Mouse (Mus musculus): ENCODE data around the gene D330020A13Rik. TPM values are rescaled to one million over a fixed set of nuclear protein-coding genes. Genes with fewer than 3 reads are reported as not detected.
"Not testable (repeated sequence)": the region's sequence is repeated elsewhere in the genome, so short reads cannot be mapped to it uniquely, and the experiment has no call there.

D330020A13Rik gene
- polyA plus RNA-seq, 1 experiment = not detected

DNA sequence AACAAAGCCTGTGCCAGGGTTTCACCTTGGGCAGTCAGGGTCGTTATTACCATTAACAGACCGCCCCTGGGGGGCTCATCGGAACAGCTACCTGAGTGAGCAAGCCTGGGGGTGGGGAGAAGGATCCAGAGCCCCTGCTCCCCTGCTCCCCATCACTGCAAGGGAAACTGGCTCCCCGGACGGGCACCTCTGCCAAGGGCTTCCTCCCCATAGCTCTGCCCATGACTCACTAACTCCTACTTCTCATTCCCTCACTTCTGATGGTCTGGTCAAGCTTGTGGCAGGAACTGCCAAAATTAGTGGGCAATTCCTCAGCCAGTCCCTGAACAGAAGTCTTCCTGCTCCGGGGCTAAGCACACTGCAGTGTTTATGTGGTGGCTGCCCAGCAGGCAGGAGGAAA is 18.9 kb upstream of the D330020A13Rik start:
- H3K27ac ChIP-seq (replicated peaks; ENCODE audit: low read depth, low read length) = no peak overlapping the region
- no peak overlapping the region for H3K4me3 ChIP-seq (ENCODE audit: insufficient read depth, low read depth, low read length)
- H3K4me1 ChIP-seq (ENCODE audit: control insufficient read depth, insufficient read depth, insufficient read length, low read length) = no peaks in the 10 kb centered on the region

DNA sequence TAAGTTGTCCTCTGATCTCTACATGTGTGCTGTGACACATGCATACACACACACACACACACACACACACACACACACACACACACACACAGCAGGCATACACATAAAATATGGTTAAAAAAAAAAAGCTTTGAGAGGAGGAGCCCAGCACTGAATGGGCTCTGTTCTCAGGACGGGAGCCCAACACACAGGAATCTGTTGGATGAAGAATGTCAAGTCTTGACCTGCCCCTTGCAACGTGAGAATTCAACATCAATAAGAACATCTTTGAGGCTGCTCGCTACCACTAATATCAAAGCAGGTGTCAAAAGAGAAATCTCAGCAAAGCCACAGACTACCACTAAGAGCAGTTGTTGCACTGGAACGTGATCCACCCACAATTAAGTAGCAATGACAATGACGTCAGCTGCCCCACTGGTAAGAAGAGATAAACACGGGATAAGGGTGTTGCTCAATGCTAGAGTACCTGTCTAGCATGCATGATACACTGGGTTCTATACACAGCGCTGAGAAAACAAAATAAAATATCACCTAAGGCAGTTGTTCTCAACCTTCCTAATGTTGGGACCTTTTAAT is 17.2 kb upstream of the D330020A13Rik start:
- Histone ChIP-seq H3K27ac (replicated peaks; ENCODE audit: low read depth, low read length) (no peak overlapping the region), H3K4me1 (ENCODE audit: control insufficient read depth, insufficient read depth, insufficient read length, low read length) (no peaks in the 10 kb centered on the region), H3K4me3 (ENCODE audit: insufficient read depth, low read depth, low read length) (no peak overlapping the region)

DNA sequence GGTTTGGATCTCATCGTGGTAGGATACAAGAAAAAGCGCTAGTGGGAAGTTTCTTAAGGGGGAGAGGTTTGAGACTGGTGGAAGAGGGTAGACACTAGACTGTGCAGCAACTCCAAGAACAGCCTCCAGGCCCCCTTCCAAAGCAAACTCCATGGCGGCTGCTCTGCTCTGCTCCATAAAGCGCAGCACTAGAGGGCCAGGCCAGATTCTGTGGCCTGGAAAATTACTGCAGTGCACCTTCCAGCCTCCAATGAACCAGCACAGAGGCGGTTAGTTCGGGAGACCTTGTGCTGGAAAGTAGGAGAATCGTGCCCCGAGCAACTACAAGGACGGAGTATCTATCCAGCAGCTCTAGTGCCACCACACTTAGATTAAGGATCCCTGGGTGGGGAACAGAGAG is 6.9 kb upstream of the D330020A13Rik start:
- no peaks in the 10 kb centered on the region for H3K4me1 ChIP-seq (ENCODE audit: control insufficient read depth, insufficient read depth, insufficient read length, low read length)
- H3K27ac ChIP-seq (replicated peaks; ENCODE audit: low read depth, low read length) = no peak overlapping the region
- no peak overlapping the region for H3K4me3 ChIP-seq (ENCODE audit: insufficient read depth, low read depth, low read length)

DNA sequence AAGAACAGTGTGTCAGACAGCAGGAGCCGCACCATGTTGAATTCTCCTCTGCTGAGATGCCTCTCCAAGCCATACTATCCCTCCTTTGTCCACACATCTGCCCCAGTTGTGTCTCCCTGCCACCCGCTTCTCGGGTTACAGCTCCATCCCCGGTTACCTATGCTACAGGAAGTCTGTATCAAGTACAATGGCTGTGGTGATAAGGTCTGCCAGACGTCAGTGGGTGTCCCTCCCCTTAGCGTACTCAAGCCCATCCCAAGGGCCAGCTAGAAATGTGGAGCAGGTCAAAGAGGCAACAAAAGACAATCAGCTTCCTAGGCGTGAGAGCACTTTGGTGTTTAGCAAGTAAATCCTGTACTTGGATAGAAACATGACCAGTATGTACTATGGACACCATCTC is 5.6 kb upstream of the D330020A13Rik start:
- Histone ChIP-seq H3K27ac (replicated peaks; ENCODE audit: low read depth, low read length) (no peak overlapping the region), H3K4me1 (ENCODE audit: control insufficient read depth, insufficient read depth, insufficient read length, low read length) (no peaks in the 10 kb centered on the region), H3K4me3 (ENCODE audit: insufficient read depth, low read depth, low read length) (no peak overlapping the region)

DNA sequence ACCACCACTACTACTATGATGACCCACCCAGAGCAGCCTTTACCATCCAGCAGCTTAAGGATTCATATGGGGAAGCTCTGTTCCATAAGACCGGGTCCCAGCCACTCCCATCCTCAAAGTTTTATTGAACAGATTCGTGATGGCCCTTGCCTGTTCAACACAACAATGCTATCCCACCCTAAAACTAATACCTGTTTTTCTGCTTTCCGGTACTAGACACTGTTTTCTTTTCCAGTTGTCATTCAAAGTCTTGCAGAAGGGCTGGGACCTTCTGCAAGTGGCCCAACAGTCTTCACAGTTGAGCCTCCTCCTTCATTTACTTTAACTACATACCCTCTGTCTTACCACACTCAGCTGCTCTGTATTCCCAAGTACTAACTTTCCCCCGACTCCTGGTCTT is 4.7 kb upstream of the D330020A13Rik start:
- H3K4me3 ChIP-seq (ENCODE audit: insufficient read depth, low read depth, low read length) = no peak overlapping the region
- no peak overlapping the region for H3K27ac ChIP-seq (replicated peaks; ENCODE audit: low read depth, low read length)
- H3K4me1 ChIP-seq (ENCODE audit: control insufficient read depth, insufficient read depth, insufficient read length, low read length) = no peaks in the 10 kb centered on the region

DNA sequence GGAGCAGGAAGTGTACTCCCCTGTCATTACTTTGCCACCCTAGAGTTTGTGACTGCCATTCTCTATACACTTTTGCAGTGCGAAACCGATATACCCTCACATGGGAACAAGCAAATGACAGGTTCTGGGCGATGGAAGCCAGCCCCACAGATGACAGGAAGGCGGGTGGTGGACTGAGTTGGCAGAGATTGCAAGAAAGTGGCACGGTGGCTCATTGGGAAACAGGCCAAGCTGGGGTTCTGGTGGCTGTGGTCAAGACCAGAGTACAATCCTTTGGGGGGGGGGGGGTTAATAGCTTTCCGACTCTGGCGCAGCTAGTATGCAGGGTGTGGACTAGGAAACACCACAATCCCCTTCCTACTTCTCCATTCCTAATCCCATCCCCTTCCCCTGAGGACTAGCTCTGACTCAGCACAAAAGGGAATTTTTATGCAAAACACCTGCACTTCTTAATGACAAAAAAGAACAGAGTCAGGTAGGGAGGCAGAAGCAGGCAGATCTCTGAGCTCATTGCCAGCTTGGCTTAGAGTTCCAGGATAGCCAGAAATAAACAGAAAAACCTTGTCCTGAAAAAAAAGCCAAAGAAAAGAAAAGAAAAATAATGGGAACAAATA is 2.7 kb upstream of the D330020A13Rik start:
- Histone ChIP-seq H3K4me1 (ENCODE audit: control insufficient read depth, insufficient read depth, insufficient read length, low read length) (no peaks in the 10 kb centered on the region), H3K27ac (replicated peaks; ENCODE audit: low read depth, low read length) (no peak overlapping the region), H3K4me3 (ENCODE audit: insufficient read depth, low read depth, low read length) (no peak overlapping the region)

DNA sequence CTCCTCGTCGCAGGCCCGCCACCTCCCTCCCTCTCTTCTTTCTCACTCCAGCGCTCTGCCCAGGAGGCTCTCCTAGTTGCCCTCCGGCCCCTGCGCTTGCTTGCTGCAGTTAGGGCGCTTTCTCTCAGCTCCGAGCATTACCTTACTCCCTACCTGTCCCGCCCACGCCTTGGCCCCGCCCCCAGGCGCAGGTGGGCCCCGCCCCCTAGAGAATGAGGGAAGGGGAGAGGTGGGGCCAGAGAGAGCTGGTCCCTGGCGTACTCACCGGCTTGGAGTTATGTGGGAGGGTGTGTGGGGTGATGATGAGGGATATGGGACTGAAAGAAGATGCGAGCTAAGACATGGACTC is 595 bp downstream of the D330020A13Rik start:
- Histone ChIP-seq H3K27ac (replicated peaks; ENCODE audit: low read depth, low read length) (no peak overlapping the region), H3K4me3 (ENCODE audit: insufficient read depth, low read depth, low read length) (peak overlapping the region; percentile 55), H3K4me1 (ENCODE audit: control insufficient read depth, insufficient read depth, insufficient read length, low read length) (no peaks in the 10 kb centered on the region)

DNA sequence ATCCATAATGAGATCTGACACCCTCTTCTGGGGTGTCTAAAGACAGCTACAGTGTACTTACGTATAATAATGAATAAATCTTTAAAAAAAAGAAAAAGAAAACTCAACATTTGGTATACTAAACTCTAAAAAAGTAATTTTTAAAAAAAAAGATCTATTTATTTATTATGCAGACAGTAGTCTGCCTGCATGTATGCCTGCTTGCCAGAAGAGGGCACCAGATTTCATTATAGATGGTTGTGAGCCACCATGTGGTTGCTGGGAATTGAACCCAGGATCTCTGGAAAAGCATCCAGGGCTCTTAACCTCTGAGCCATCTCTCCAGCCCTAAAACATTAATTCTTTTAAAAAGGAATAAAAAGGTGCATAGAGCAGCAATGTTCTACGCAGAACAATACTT is 2.4 kb downstream of the D330020A13Rik start:
- H3K27ac ChIP-seq (replicated peaks; ENCODE audit: low read depth, low read length); H3K4me1 ChIP-seq (ENCODE audit: control insufficient read depth, insufficient read depth, insufficient read length, low read length); H3K4me3 ChIP-seq (ENCODE audit: insufficient read depth, low read depth, low read length): not testable (repeated sequence)

DNA sequence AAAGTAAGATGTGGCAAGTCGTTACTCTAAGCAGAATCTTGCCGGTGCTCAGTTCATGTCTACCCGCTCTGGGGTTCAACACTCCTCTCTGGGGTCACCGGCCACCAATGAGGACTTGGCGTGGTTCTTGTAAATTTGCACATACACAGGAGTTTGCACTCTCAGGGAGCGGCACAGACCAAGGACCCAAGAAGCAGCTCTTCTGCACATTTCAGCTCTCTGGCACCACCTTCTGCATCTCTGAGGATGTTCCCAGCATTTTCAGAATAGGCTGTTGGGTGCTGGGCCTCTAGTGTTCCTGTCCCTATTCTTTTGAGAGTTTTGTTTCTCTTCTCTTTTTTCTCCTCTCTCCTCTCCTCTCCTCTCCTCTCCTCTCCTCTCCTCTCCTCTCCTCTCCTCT is 7.0 kb downstream of the D330020A13Rik start:
- no peak overlapping the region for H3K4me3 ChIP-seq (ENCODE audit: insufficient read depth, low read depth, low read length)
- no peaks in the 10 kb centered on the region for H3K4me1 ChIP-seq (ENCODE audit: control insufficient read depth, insufficient read depth, insufficient read length, low read length)
- H3K27ac ChIP-seq (replicated peaks; ENCODE audit: low read depth, low read length) = no peak overlapping the region

DNA sequence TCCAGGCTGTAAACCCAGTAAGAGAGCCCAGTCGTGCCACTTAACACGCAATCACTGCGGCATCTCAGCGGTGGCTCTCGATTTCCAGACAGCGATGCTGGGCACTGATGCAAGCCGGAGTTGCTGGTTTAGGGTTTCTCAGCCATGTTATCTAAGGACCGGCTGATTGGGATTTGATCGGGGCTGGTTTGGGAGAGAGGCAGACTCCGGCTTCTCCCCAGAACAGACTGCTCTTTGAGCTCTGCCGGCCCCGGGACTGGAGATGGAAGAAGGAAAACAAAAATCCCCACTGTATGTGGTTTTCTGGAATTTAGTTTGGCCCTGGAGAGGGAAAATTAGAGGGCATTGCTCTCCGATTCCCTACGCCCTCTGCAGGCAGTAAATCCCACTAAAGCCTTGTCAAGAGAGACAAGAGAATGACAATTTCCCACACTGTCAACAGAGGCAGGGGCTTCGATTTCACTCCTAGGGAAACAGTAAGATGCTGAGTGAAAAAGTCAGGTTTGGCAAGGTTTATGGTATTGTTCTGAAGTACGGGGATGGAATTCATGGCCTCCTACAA is 8.7 kb downstream of the D330020A13Rik start:
- no peaks in the 10 kb centered on the region for H3K4me1 ChIP-seq (ENCODE audit: control insufficient read depth, insufficient read depth, insufficient read length, low read length)
- H3K27ac ChIP-seq (replicated peaks; ENCODE audit: low read depth, low read length) = no peak overlapping the region
- H3K4me3 ChIP-seq (ENCODE audit: insufficient read depth, low read depth, low read length) = no peak overlapping the region

DNA sequence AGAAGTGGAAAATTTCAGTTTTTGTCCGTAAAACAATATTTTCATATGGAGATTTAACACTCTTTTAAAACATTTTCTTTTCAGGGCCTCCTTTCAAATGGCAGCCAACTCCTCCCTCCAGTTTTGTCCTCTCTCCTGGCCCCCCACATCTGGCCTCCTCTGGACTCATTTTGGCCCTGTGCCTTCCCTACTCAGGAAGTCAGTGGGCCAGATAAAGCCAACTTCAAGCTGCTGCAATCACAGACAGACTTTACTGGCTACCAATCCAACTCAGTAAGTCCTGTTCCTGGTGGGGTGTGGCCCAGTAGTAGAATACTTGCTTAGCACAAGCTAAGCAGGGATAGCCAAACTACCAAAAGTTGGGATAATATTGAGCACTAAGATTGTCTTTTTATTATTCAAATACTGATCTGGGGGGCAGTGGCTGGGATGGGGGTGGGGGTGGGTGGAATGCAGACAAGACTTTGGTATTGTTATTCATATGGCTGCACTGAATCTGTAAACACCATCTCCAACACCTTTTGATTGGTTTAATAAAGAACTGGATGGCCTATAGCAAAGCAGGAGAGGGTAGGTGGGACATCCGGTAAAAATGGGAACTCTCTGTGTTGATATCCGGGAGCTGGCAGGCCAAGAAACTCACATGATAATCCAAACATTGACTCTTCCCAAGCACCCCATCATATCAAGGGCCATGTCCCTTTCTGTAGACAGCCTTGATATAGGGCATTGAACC is 12.9 kb downstream of the D330020A13Rik start:
- H3K4me3 ChIP-seq (ENCODE audit: insufficient read depth, low read depth, low read length) = no peak overlapping the region
- H3K4me1 ChIP-seq (ENCODE audit: control insufficient read depth, insufficient read depth, insufficient read length, low read length) = no peaks in the 10 kb centered on the region
- H3K27ac ChIP-seq (replicated peaks; ENCODE audit: low read depth, low read length) = no peak overlapping the region

DNA sequence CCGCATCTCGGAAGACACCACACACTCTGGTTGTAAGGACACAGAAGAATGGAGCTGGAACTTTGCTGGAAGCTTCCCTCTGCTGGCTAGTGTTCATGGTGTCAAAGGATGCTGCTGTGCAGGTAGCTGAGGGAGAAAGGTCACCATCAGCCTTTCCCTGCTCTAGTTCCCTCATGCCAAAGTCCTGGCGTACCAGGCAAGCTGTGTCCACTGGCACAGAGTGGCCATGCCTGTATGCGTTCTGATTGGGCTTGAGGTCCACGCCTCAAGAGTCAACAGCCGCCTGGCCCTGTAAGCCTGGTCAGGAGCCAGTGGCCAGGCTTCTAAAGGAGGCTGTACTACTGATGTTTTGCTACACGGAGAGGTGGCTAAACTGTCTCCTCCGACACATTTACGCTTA is 15.2 kb downstream of the D330020A13Rik start:
- H3K4me1 ChIP-seq (ENCODE audit: control insufficient read depth, insufficient read depth, insufficient read length, low read length) = no peaks in the 10 kb centered on the region
- H3K27ac ChIP-seq (replicated peaks; ENCODE audit: low read depth, low read length) = no peak overlapping the region
- no peak overlapping the region for H3K4me3 ChIP-seq (ENCODE audit: insufficient read depth, low read depth, low read length)

DNA sequence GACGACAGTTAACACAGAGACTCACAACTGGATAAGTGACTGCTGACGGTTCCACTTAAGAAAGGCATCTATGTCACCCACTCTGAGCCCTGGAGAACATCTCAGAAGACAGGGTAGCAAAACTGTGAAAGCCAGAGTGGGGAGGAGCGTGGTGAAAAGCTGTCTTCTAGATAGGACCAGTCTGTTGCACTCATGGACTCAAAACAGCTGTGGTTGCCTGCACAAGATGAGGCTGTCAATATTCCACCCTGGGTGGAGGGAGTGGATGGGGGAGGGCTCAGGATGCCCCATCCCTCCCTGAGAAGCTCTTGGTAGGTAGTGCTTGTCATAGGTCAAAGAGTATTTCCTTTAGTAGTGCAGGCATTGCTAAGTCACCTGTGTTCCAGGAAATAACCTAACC is 15.6 kb downstream of the D330020A13Rik start:
- H3K27ac ChIP-seq (replicated peaks; ENCODE audit: low read depth, low read length) = no peak overlapping the region
- no peak overlapping the region for H3K4me3 ChIP-seq (ENCODE audit: insufficient read depth, low read depth, low read length)
- no peaks in the 10 kb centered on the region for H3K4me1 ChIP-seq (ENCODE audit: control insufficient read depth, insufficient read depth, insufficient read length, low read length)

DNA sequence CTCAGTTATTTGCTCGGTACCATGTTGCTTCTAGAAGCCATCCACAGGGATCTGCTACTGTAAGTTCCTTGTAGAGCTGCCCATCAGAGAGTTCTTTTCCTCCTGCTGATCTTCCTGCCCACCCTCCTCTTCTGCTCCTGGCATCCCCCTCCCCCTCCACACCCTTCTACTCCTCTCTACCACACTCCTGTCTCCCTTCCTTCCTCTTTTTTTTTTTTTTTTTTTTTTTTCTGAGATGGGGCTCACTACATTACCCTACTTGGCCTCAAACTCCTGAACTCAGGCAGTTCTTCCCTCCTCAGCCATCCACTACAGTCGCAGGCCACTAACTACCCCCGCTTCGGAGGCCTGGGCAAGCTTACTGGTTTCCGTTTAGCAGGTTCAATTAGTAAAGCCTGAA is 18.3 kb downstream of the D330020A13Rik start:
- Histone ChIP-seq H3K27ac (replicated peaks; ENCODE audit: low read depth, low read length) (no peak overlapping the region), H3K4me3 (ENCODE audit: insufficient read depth, low read depth, low read length) (no peak overlapping the region), H3K4me1 (ENCODE audit: control insufficient read depth, insufficient read depth, insufficient read length, low read length) (no peaks in the 10 kb centered on the region)

DNA sequence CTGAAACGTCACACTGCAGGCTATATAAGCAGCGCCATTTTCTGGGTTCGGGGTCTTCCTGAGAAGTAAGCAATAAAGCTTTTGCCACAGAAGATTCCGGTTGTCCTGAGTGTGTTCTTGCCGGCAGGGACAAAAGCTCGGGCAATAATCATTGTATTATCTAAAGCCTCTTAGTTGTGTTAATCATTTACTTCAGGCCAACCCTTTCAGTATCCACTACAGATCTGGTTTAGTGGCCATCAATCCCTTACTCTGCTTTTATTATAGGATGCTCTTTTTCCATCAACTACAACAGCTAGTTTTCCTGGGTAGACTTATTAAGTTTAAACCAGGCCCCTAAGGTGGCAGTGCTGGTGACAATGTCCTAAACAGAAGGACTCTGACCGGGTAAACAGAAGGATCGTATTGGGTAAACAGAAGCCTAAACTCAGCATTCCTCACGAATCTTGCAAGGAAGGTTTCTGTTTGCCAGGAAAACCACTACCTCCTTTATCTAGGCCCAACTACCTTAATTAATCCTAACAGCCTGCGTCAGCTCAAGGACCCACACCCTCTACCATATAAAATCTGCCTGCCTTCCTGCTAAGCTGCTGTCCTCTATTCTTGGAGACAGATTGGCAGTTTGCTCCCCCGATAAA is 24.3 kb downstream of the D330020A13Rik start:
- Histone ChIP-seq H3K27ac (replicated peaks; ENCODE audit: low read depth, low read length) (no peak overlapping the region), H3K4me1 (ENCODE audit: control insufficient read depth, insufficient read depth, insufficient read length, low read length) (no peaks in the 10 kb centered on the region), H3K4me3 (ENCODE audit: insufficient read depth, low read depth, low read length) (no peak overlapping the region)
